Mouse (Mus musculus) stomach, postnatal 0 days (tissue): ENCODE data around the gene Hrnr. TPM values are rescaled to one million over a fixed set of nuclear protein-coding genes. Genes with fewer than 3 reads are reported as not detected.

ENCODE experiments used
- ATAC-seq: fragments of 200-750 bp; cut with Nextera tagmentation; 2 replicates; pipeline ENCODE4 v1.8.0; 2017; ENCODE audit not compliant: low FRiP score, low TSS enrichment
- DNase-seq: peaks from one replicate; pipeline ENCODE4 v3.0.0-alpha.2; 2016; ENCODE audit warnings: low spot score
- H3K27ac ChIP-seq: fragments of 300-500 bp; sonication (generic); replicated peaks from 2 replicates; pipeline ENCODE4 v1.5.1; 2014; ENCODE audit warnings: mild to moderate bottlenecking, control low read depth
- H3K27me3 ChIP-seq: fragments of 300-500 bp; sonication (generic); 2 replicates; pipeline ENCODE4 v1.6.1; 2014; ENCODE audit warnings: low read length; ENCODE audit not compliant: control insufficient read depth, insufficient read depth
- H3K36me3 ChIP-seq: fragments of 300-500 bp; sonication (generic); 2 replicates; pipeline ENCODE4 v1.6.1; 2014; ENCODE audit warnings: low read length, mixed read lengths; ENCODE audit not compliant: control insufficient read depth, insufficient read depth
- H3K4me1 ChIP-seq: fragments of 300-500 bp; sonication (generic); replicated peaks from 2 replicates; pipeline ENCODE4 v1.6.1; 2014; ENCODE audit warnings: antibody characterized with exemption; ENCODE audit not compliant: control insufficient read depth, insufficient read depth
- H3K4me2 ChIP-seq: fragments of 300-500 bp; sonication (generic); replicated peaks from 2 replicates; pipeline ENCODE4 v1.6.1; 2014; ENCODE audit warnings: low read depth, mild to moderate bottlenecking, control low read depth, moderate library complexity
- H3K4me3 ChIP-seq: fragments of 300-500 bp; sonication (generic); 2 replicates; pipeline ENCODE4 v1.5.1; 2014; ENCODE audit warnings: low read depth, low read length, control low read depth
- H3K9ac ChIP-seq: fragments of 300-500 bp; sonication (generic); 2 replicates; pipeline ENCODE4 v1.6.1; 2014; ENCODE audit warnings: mild to moderate bottlenecking, low read length, control low read depth, mixed read lengths
- H3K9me3 ChIP-seq: fragments of 300-500 bp; sonication (generic); 2 replicates; pipeline ENCODE4 v1.6.1; 2016; ENCODE audit warnings: low read length; ENCODE audit not compliant: control insufficient read depth
- CTCF ChIP-seq: IDR thresholded peaks from 2 replicates; pipeline ENCODE4 v1.5.1; 2016; ENCODE audit warnings: antibody characterized with exemption, low read depth, mild to moderate bottlenecking, moderate library complexity
- EP300 ChIP-seq: optimal IDR thresholded peaks from 2 replicates; pipeline ENCODE3; 2016; ENCODE audit warnings: antibody characterized with exemption
- WGBS: fragments of 180-500 bp; shearing (Covaris S2); extraction: QIAGEN DNeasy Blood & Tissue Kit; methylation state at CpG from one replicate; pipeline ENCODE4 v1.1.7; 2014; 5-methylcytosine and 5-hydroxymethylcytosine counted together
- polyA plus RNA-seq: library from polyadenylated mRNA; unstranded; fragments of >200 nt; fragmentation: Nextera tagmentation; extraction: Ambion mirVana; gene quantifications from 2 replicates; pipeline ENCODE4 v1.2.1, GENCODE M21; 2015

The Hrnr gene
- polyA plus RNA-seq, 1 experiment from 2014 or later: 60.2 TPM

GRCm38 (mm10) chr3:93361933-93362574, 42.5 kb downstream of the Hrnr start:
- no peak for DNase-seq
- WGBS: 10% methylated on average over 10 of the region's 10 CpGs

DNA sequence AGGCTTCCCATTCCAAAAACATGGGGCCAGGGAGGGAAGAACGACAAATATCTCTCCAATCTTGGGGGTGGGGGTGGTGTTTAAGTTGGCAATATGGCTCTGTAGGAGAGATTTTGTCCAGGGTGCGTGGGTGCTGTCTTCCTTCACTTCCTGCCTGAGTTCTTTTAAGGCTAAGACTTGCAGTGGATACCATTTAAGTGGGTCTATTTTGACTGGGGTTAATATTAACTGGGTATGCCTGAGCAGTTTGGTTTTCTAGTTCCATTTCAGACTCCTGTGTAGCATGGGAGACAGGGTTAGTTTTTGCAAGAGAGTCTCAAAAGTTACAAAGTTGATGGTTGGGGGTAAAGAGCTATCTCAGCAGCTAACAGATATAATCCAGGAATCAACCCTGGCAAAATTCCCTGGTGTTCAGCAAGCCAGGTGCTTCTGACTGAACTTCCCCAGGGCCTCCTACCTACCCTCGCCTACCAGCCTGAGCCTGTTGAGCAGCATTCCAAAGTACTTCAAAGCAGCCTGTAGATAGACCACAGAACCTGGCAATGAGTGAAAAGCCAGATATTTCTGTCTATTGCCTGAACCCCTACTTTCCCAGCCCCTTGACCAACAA, 47.5 kb downstream of the Hrnr start:
- H3K4me1 ChIP-seq: no peaks in the 10 kb centered on the region
- no peaks in the 10 kb centered on the region for H3K9me3 ChIP-seq
- ATAC-seq (no peak), DNase-seq (peak; percentile 53)
- H3K4me2 ChIP-seq: no peak overlapping the region
- H3K27ac ChIP-seq: peak overlapping the region; percentile 61; the same call in 1 of the 2 replicates
- H3K9ac ChIP-seq: no peak overlapping the region
- TF ChIP-seq CTCF: no peak
- TF ChIP-seq EP300: no peak
- no peaks in the 10 kb centered on the region for H3K36me3 ChIP-seq
- no peaks in the 10 kb centered on the region for H3K27me3 ChIP-seq
- H3K4me3 ChIP-seq: no peak overlapping the region
- WGBS: 37% methylated on average over 3 of the region's 3 CpGs

More at GRCm38 (mm10) chr3:93361933-93362574, 42.5 kb downstream of the Hrnr start:
- Histone ChIP-seq H3K4me1 (no peaks in the 10 kb centered on the region), H3K36me3 (no peaks in the 10 kb centered on the region), H3K27me3 (no peaks in the 10 kb centered on the region), H3K4me2 (0 out of 2 replicates have a peak overlapping the region, but pooled peaks have one; percentile 2), H3K9ac (no peak overlapping the region), H3K9me3 (no peaks in the 10 kb centered on the region), H3K4me3 (no peak overlapping the region), H3K27ac (no peak overlapping the region)
- peak; percentile 56; the same call in 1 of the 2 replicates for ATAC-seq
- TF ChIP-seq EP300 (no peak), CTCF (peak; percentile 92)

- 43% methylated on average over 1 of the region's 1 CpGs for WGBS
- Histone ChIP-seq H3K36me3 (no peaks in the 10 kb centered on the region), H3K4me1 (no peaks in the 10 kb centered on the region), H3K4me3 (no peak overlapping the region), H3K27me3 (no peaks in the 10 kb centered on the region), H3K27ac (no peak overlapping the region), H3K9ac (no peak overlapping the region), H3K9me3 (no peaks in the 10 kb centered on the region), H3K4me2 (no peak overlapping the region)
- ATAC-seq (no peak), DNase-seq (no peak)
- TF ChIP-seq EP300: no peak
- no peak for TF ChIP-seq CTCF
These were observed 48.6 kb downstream of the Hrnr start for GRCm38 (mm10) chr3:93368171-93368570.

- DNase-seq: no peak
- no peaks in the 10 kb centered on the region for H3K27me3 ChIP-seq
- H3K36me3 ChIP-seq: no peaks in the 10 kb centered on the region
- WGBS: 68% methylated on average over 6 of the region's 6 CpGs
- H3K9ac ChIP-seq: no peak overlapping the region
- H3K4me1 ChIP-seq: no peaks in the 10 kb centered on the region
- H3K27ac ChIP-seq: no peak overlapping the region
- no peak for TF ChIP-seq EP300
- ATAC-seq: no peak
- H3K9me3 ChIP-seq: no peaks in the 10 kb centered on the region
- H3K4me3 ChIP-seq: no peak overlapping the region
- no peak overlapping the region for H3K4me2 ChIP-seq
These were observed 53.9 kb downstream of the Hrnr start for GRCm38 (mm10) chr3:93373416-93373815.

- H3K27ac ChIP-seq: no peak overlapping the region
- no peak overlapping the region for H3K4me2 ChIP-seq
- WGBS: 79% methylated on average over 1 of the region's 1 CpGs
- H3K9me3 ChIP-seq: no peaks in the 10 kb centered on the region
- no peaks in the 10 kb centered on the region for H3K36me3 ChIP-seq
- no peaks in the 10 kb centered on the region for H3K27me3 ChIP-seq
- no peaks in the 10 kb centered on the region for H3K4me1 ChIP-seq
- no peak for DNase-seq
- no peak for ATAC-seq
- no peak overlapping the region for H3K4me3 ChIP-seq
- H3K9ac ChIP-seq: no peak overlapping the region
- no peak for TF ChIP-seq CTCF
- TF ChIP-seq EP300: no peak
These were observed 55.6 kb downstream of the Hrnr start for GRCm38 (mm10) chr3:93375196-93375595.

GRCm38 (mm10) chr3:93375601-93376000, 56.1 kb downstream of the Hrnr start:
- 82% methylated on average over 5 of the region's 5 CpGs for WGBS

More at GRCm38 (mm10) chr3:93375601-93376000, 56.1 kb downstream of the Hrnr start:
- no peak for DNase-seq
- TF ChIP-seq EP300 (no peak), CTCF (no peak)
- Histone ChIP-seq H3K9me3 (no peaks in the 10 kb centered on the region), H3K36me3 (no peaks in the 10 kb centered on the region), H3K4me1 (no peaks in the 10 kb centered on the region), H3K27ac (no peak overlapping the region), H3K4me2 (no peak overlapping the region), H3K9ac (no peak overlapping the region), H3K4me3 (no peak overlapping the region), H3K27me3 (no peaks in the 10 kb centered on the region)
- no peak for ATAC-seq
